Mouse (Mus musculus) small intestine, adult 2 months (tissue): Measurements from ENCODE around the gene Gpc2.

ENCODE experiments used
- CTCF ChIP-seq: fragments of 200-500 bp; IDR thresholded peaks from 2 replicates; pipeline ENCODE4 v1.5.1; 2012; ENCODE audit warnings: low read depth, mild to moderate bottlenecking, control low read depth, inconsistent platforms, low read length, moderate library complexity, mixed read lengths; ENCODE audit not compliant: insufficient replicate concordance, insufficient read length; ENCODE audit errors: extremely low read depth
- POLR2A ChIP-seq: fragments of 200-500 bp; IDR thresholded peaks from 2 replicates; pipeline ENCODE4 v1.6.1; 2012; ENCODE audit warnings: low read depth, mild to moderate bottlenecking, control low read depth, inconsistent platforms, low read length, moderate library complexity

- TF ChIP-seq CTCF = no peak
- TF ChIP-seq POLR2A = no peak
Measured at GRCm38 (mm10) chr5:138225700-138226099, 54.1 kb downstream of the Gpc2 start, which contains the start of gene Nxpe5.
